Mouse (Mus musculus): ENCODE data around the gene Moxd1.

- no peak for TF ChIP-seq CTCF (IDR thresholded peaks at IDR 0.05)
- TF ChIP-seq POLR2A (IDR thresholded peaks at IDR 0.05; ENCODE audit: insufficient read depth, low read depth, low read length), result no peak
- TF ChIP-seq EP300 (IDR thresholded peaks at IDR 0.05; ENCODE audit: insufficient read depth, low read depth, low read length), result no peak
Observed at GRCm38 (mm10) chr10:24228318-24229183, 5.2 kb downstream of the Moxd1 start.
